Mouse (Mus musculus): ENCODE measurements around the gene Sgo2b.
"Not testable (repeated sequence)": the region's sequence is repeated elsewhere in the genome, so short reads cannot be mapped to it uniquely, and the experiment has no call there.

Gene Sgo2b

DNA sequence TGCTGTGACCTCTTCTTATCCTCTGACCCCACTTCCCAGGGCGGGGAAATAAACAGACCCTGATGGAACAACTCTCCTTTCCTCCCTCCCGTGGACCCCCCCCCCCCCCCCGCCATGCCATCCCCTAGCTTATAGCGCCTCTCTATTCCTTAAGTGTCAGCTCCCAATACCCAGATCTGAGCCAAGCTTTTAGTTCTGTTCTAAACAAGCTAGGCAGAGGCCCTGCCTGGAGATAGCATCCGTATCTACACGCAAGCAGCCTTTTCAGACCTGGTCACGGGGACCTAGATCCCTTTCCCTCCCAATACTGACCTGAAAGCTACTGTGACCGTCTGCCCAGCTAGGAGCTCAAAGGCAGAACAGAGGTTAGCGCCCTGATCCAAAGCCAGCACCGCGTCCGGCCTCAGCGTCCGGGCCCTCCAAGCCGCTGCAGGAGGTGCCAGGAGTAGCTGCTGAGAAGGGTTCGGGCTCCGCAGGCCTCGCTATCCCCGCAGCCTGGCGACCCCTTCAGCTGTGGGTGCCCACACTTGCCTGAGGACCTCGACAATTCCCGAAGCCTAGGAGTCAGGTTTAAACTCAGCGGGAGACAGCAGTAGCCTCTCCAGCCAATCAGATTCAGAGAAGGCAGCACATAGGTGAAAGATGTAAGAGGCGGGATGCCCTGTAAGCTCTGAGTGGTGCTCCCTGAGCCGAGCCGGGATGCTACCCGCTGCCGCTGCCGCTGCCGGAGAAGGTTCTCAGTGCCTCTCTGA is at the start of gene Sgo2b:
Sgo2b (minus strand) TSS at position 623 of the 752 bp plus-strand sequence.
- no peak for DNase-seq (ENCODE audit: low spot score)

DNA sequence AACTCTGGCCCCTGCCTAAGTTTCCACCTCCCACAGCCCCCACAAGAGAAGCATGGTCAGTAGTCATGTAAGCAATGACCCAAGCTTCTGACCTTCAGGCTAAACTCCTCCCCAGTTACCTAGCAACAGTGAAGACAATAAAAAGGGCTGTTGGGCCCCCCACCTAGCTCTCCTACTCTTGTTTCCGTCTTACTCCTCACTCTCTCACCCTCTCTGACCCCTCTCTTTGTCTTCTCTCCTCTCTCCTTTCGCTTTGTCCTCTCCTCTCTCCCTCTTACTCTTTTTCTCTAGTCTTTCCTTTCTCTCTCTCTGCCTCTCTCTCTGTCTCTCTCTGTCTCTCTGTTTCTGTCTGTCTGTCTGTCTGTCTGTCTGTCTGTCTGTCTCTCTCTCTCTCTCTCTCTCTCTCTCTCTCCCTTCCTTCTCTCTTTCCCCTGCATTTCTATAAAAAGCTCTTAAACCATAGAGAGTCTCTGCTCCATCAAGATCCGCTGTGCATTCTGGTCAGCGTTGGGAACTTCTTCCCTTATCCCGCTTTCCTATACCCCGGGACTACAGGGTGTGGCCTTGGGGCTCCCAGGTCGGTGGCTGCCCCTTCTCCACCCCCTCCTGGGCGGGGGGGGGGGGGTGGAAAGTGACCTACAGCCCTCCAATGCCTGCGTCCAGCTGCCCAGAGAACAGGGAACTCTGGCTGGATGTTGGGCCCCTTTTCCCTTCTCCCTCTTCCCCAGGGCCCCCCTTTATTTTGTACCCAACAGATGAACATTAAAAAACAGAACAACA is 18.8 kb upstream of the Sgo2b start:
- not testable (repeated sequence) for DNase-seq (ENCODE audit: low spot score)

DNA sequence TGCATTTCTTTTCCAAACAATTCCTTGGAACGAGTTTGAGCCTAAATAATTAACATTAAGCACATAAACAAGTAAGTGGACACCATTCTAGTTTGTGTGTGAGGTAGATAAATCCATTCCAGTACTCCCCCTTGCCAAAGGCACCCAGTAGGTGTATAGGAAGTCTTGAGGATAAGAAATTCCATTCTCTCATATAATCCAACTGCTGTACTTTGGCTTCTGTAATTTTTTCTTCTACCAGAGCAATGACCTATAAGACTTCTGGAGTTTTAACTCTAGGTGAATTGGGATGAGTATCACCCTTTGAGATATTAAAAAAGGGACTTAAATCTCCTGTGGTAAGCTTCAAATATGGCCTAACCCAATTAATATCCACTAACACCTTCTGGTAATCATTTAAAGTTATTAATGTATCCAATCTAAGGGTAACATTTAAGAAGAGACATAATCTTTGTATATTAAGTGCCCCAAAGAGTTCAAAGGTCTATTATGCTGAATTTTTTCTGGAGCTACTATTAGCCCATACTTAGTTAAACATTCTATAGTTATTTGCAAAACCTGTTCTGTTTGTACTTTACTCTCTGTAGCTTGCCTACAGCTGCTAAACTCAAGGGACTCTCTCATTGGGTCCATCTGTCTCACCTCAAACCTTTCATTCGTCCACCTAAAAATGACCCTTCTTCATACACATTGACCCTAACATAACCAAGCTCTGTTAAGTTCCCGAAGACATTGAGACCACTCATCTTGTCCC is 9.2 kb upstream of the Sgo2b start:
- DNase-seq (ENCODE audit: low spot score), result no peak

DNA sequence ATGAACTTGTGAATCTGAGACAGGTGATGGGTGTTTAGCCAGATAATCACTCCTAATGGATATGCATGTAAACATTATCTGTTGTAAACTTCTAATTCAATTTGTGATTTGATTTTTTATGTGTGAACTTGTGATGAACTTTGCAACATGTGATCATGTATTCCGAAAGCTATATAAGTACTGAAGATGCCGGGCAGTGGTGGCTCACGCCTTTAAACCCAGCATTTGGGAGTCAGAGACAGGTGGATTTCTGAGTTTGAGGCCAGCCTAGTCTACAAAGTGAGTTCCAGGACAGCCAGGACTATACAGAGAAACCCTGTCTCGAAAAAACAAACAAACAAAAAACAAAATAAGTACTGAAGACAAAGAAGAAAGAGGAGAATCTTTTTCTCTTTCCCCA is 1.8 kb upstream of the Sgo2b start:
- not testable (repeated sequence) for DNase-seq (ENCODE audit: low spot score)

DNA sequence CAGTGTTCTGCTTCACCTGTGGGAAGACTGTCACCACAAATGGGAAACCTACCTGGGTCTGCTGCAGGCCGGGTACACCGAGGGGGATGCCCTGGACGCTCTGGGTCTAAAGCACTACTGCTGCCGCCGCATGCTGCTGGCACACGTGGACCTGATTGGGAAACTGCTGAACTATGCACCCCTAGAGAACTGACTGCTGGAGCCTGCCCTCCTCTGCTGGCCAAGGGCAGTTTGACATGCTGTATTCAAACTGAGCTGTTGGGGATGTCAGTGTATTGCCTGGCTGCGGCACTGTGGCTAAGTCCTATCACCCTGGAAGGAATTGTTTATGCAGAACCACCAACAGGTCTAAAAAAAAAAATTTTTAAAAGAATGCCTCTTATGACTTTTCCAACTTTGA is 18.9 kb downstream of the Sgo2b start:
- DNase-seq (ENCODE audit: low spot score), result no peak

DNA sequence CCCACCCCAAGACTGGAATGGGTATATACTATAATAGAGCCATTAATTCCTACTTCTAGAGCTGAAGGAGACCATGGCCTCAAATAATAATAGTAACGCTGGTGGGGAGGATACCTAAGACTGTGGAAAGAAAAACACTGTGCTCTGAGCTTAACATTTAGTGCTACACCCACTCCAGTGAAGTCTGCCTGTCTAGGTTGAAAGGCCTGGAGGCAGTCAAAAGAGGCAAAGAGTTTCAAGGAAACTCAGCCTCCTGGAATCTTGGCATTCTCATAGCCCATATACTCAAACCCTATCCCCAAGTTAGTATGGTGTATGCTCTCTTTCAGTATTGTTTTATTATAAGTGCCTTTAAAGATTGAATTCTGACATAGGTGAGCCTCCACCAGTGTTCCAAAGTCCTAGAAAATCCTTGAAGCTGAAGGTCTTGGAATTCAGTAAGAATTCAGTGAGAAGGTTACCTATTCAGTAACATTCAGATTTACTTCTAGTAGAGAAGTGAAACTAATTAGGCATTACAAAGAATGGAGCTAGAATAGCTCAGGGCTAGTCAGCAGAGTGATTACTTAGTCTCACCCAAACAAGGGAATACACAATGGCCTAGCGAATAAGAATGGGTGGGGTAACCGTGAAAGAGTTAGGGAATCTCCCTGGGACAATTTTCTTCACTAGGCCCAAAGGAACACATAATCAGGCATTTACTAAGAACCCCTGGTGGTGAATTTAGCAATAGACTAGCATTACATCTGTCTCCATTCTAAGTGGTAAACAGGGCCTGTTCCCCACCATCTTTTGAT is 22.5 kb downstream of the Sgo2b start:
- DNase-seq (ENCODE audit: low spot score), result no peak

DNA sequence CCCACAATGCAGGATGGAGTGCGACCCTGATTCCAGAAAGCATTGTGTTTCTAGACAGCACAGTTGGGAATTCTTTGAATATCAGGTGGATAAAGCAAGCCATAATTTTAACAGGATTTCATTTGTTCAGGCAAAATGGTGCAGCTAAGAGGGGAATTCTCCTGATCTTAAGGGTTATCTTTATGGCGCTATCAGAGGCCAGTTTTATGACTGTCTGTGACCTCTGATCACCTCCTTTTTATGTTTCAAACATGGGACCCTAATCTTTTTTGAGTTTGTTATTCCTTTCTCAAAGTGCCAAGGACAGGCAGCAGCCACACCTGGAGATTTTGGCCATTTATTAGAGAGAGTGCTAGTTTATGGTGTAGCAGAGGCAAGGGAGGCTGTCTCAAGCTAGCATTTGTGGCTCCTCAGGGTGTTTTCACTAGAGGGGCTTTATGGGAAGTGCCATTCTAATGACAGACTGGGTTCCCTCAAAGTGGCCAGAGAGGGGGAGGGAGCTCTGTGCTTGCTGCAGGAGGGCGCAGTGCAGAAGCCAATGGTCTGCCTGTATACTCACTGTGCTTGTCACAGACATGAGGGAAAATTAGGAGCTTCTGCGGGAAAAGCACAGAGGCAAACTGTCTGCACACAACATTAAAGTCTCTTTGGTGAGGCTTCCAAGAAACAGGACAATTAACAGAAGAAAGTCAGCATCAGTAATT is 30.6 kb downstream of the Sgo2b start:
- DNase-seq (ENCODE audit: low spot score), result no peak

DNA sequence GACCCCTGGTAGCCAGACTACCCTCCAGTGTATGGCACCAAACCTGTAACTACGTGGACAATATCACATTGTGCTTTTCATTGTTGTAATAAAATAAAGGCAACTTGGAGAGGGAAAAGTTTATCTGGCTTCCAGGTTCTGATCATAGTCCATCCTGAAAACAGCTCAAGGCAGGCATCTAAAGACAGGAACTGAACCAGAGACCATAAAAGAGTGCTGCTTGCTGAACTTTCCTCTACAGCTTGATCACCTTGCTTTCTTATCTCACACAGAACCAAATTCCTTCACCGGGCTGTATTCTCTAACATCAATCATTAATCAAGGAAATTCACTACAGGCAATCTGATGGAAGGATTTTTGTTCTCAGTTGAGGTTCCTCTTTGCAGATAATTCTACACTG is 57.0 kb downstream of the Sgo2b start:
- DNase-seq (ENCODE audit: low spot score), result no peak

DNA sequence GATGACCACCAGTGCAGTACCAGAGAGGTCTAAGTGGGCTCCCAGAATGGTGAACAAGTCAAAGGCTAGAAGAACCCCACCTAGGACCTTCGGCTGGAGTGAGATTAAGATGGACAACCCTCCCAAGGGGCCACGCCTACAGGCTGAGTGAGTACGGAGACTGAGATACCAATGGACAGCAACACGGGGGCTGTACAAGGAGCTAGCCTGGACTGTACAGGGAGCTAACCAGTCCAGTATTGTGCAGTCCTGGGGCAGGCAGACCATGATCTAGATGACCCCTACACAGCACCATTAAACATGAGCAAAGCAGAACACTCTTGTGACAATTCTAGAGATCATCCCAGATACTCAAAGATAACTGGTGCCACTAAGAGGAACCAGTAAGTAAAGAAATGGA is 73.7 kb downstream of the Sgo2b start:
- no peak for DNase-seq (ENCODE audit: low spot score)

DNA sequence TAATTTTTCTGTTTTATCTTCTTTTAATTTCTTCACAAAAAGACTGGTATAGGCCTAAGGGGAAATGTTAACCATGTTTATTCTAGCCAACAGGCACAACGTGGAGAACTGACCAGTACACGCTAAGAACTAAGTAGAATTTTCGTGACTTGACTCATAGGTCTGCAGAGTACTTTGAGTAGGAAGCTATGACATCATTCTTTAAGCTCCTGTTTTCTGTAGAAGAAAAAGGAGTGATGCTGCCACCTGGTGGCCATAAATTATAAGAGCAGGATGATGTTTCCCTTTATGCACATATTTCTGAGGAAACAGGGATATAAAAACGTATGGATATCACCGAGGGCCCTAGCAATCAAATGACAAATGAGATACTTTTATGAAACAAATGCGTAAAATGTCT is 74.7 kb downstream of the Sgo2b start:
- peak; percentile 62 for DNase-seq (ENCODE audit: low spot score)

DNA sequence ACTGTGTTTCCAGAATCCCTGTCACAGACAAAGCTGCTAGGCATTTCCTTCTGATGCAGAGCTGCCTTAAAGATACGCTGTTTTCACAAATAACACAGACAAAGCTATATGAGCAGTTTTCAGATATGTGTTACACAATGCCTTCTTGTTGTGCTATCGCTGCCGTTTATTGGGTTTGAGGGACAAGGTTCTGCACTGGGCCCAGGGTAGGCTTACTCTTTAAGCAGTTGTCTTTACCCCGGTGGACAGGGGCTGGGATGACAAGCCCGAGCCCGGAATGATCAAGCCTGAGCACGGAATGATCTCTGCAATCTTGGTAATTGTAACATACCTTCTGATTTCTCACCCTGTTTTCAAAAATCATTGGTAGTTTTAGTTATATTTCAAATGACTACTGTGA is 75.1 kb downstream of the Sgo2b start:
- DNase-seq (ENCODE audit: low spot score), result no peak

Data from urinary bladder, postnatal 25 days (tissue).